Mouse (Mus musculus) ES-Bruce4 (cell line): ENCODE measurements at regions not wholly inside any gene's neighbourhood (a gene's known extent, or its start where the extent isn't known, plus 50 kb on each side); places are given as distances from the start of the nearest gene placed in this dataset.

ENCODE experiments used
- H3K27ac ChIP-seq: 2 replicates; pipeline ENCODE4 v1.5.1; 2012; ENCODE audit warnings: low read length, inconsistent platforms; ENCODE audit not compliant: insufficient read depth
- H3K27me3 ChIP-seq: 2 replicates; pipeline ENCODE4 v1.6.1; 2012; ENCODE audit warnings: mild to moderate bottlenecking, low read length, inconsistent platforms; ENCODE audit not compliant: control insufficient read depth, poor library complexity, insufficient read depth, severe bottlenecking
- H3K36me3 ChIP-seq: 2 replicates; pipeline ENCODE4 v1.6.1; 2012; ENCODE audit warnings: inconsistent platforms, mild to moderate bottlenecking, low read length, moderate library complexity; ENCODE audit not compliant: control insufficient read depth, poor library complexity, insufficient read depth, severe bottlenecking
- H3K4me1 ChIP-seq: one replicate; pipeline ENCODE4 v1.8.1; 2011; ENCODE audit warnings: low read length; ENCODE audit not compliant: control insufficient read depth, insufficient read depth
- H3K4me3 ChIP-seq: 2 replicates; pipeline ENCODE4 v1.5.1; 2011; ENCODE audit warnings: low read depth, mild to moderate bottlenecking, low read length
- H3K9ac ChIP-seq: 2 replicates; pipeline ENCODE4 v1.6.1; 2012; ENCODE audit warnings: low read depth, mild to moderate bottlenecking, inconsistent platforms; ENCODE audit not compliant: poor library complexity, severe bottlenecking
- H3K9me3 ChIP-seq: replicated peaks from 2 replicates; pipeline ENCODE4 v1.6.1; 2012; ENCODE audit warnings: mild to moderate bottlenecking, low read length, inconsistent platforms; ENCODE audit not compliant: control insufficient read depth, poor library complexity, insufficient read depth, severe bottlenecking
- CTCF ChIP-seq: IDR thresholded peaks from one replicate; pipeline ENCODE4 v1.8.1; 2011; ENCODE audit warnings: low read depth, low read length
- EP300 ChIP-seq: IDR thresholded peaks from 2 replicates; pipeline ENCODE4 v1.6.1; 2011; ENCODE audit warnings: low read depth, low read length; ENCODE audit not compliant: insufficient read depth
- POLR2A ChIP-seq: IDR thresholded peaks from one replicate; pipeline ENCODE4 v1.8.1; 2011; ENCODE audit warnings: low read length; ENCODE audit not compliant: insufficient read depth

GRCm38 (mm10) chr16:29945376-29945890 is 118.8 kb upstream of the Hes1 start:
- peak overlapping the region; percentile 79 for H3K4me3 ChIP-seq
- H3K9me3 ChIP-seq, result no peaks in the 10 kb centered on the region
- peak overlapping the region; percentile 94 for H3K9ac ChIP-seq
- no peaks in the 10 kb centered on the region for H3K36me3 ChIP-seq
- no peak for TF ChIP-seq EP300
- no peak for TF ChIP-seq POLR2A
- TF ChIP-seq CTCF, result no peak
- no peak overlapping the region; the same call in 1 of the 2 replicates for H3K27ac ChIP-seq
- H3K4me1 ChIP-seq, result peaks cover 8% of the 10 kb centered on the region
- no peaks in the 10 kb centered on the region for H3K27me3 ChIP-seq

GRCm38 (mm10) chr16:29945891-29946598 is 118.1 kb upstream of the Hes1 start:
- no peaks in the 10 kb centered on the region for H3K27me3 ChIP-seq
- no peaks in the 10 kb centered on the region for H3K36me3 ChIP-seq
- TF ChIP-seq POLR2A (no peak), EP300 (no peak), CTCF (no peak)

GRCm38 (mm10) chr16:29946966-29947365 is 117.2 kb upstream of the Hes1 start:
- Histone ChIP-seq H3K9me3 (no peaks in the 10 kb centered on the region), H3K27ac (no peak overlapping the region), H3K4me3 (no peak overlapping the region), H3K36me3 (no peaks in the 10 kb centered on the region), H3K4me1 (peaks cover 8% of the 10 kb centered on the region), H3K9ac (no peak overlapping the region; the same call in 1 of the 2 replicates), H3K27me3 (no peaks in the 10 kb centered on the region)
- TF ChIP-seq CTCF, result no peak
- TF ChIP-seq EP300, result no peak
- no peak for TF ChIP-seq POLR2A

More at GRCm38 (mm10) chr16:29945891-29946598, 118.1 kb upstream of the Hes1 start:
- H3K4me1 ChIP-seq, result peaks cover 8% of the 10 kb centered on the region
- no peaks in the 10 kb centered on the region for H3K9me3 ChIP-seq
- H3K9ac ChIP-seq, result peak overlapping the region; percentile 94
- H3K27ac ChIP-seq, result peak overlapping the region; percentile 69
- peak overlapping the region; percentile 79 for H3K4me3 ChIP-seq

GRCm38 (mm10) chr16:29947670-29948069 is 116.5 kb upstream of the Hes1 start:
- H3K27ac ChIP-seq, result no peak overlapping the region
- H3K4me3 ChIP-seq, result no peak overlapping the region
- H3K9ac ChIP-seq, result no peak overlapping the region
- peaks cover 6% of the 10 kb centered on the region for H3K4me1 ChIP-seq
- TF ChIP-seq EP300 (no peak), CTCF (no peak), POLR2A (no peak)
- H3K36me3 ChIP-seq, result no peaks in the 10 kb centered on the region
- H3K27me3 ChIP-seq, result 0 out of 2 replicates have a peak, but pooled peaks cover under 1% of the 10 kb centered on the region
- no peaks in the 10 kb centered on the region for H3K9me3 ChIP-seq

- Histone ChIP-seq H3K4me1 (peaks cover 2% of the 10 kb centered on the region), H3K27ac (no peak overlapping the region), H3K9ac (no peak overlapping the region), H3K4me3 (no peak overlapping the region), H3K9me3 (no peaks in the 10 kb centered on the region), H3K27me3 (peaks cover 2% of the 10 kb centered on the region; the same call in 1 of the 2 replicates), H3K36me3 (no peaks in the 10 kb centered on the region)
- no peak for TF ChIP-seq EP300
- TF ChIP-seq CTCF, result no peak
- TF ChIP-seq POLR2A, result no peak
Observed at GRCm38 (mm10) chr16:29950136-29950535, 114.0 kb upstream of the Hes1 start.

- Histone ChIP-seq H3K27ac (no peak overlapping the region), H3K9ac (no peak overlapping the region), H3K4me3 (no peak overlapping the region), H3K9me3 (no peaks in the 10 kb centered on the region), H3K36me3 (no peaks in the 10 kb centered on the region), H3K27me3 (peaks cover 2% of the 10 kb centered on the region; the same call in 1 of the 2 replicates), H3K4me1 (no peaks in the 10 kb centered on the region)
- TF ChIP-seq EP300 (no peak), POLR2A (no peak), CTCF (no peak)
Observed at GRCm38 (mm10) chr16:29950791-29951190, 113.4 kb upstream of the Hes1 start.
